ENCODE assay signal across 9 mouse cellular contexts in the genomic region with DNA sequence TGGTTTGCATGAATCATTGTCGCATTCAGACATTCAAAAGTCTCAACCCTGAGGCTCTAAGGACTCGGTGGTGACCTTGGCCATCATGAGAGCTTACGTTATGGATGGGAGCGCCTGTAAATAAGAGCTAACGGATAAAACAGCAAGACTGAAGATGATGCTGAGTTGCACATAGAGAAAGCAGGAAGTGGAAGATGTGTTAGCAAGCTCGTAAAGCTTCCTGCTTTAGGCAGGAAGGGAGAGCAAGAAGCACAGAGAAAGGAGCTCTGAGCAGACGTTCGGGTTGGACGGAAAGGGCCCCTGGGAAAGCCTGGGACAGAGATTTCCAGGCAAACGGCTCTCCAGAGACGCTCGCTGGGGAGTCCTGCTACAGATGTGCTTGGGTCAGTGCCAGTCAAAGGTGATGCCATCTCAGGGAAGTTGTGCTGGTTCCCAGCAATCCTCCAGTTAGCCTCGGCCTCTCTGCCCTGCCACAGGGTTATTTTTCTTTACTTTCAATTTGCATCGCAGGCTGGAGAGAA. TPM values are rescaled to one million over a fixed set of nuclear protein-coding genes. Genes with fewer than 3 reads are reported as not detected.
DNase-seq lines count a peak whose midpoint lies in the region; ATAC-seq and TF ChIP-seq lines count a peak whose summit lies in the region.
"Had no signal": no experiment of that assay in that cellular context is flagged by ENCODE, and none has a peak within 500 bp of the region (broad histone marks: within the 10 kb centered on the region; RNA-seq: fewer than 3 reads in every experiment).

No protein-coding gene starts in this region.

- H3K27ac ChIP-seq in kidney, embryonic 16.5 days (ENCODE audit: low read length) = no peak overlapping the region
- H3K27ac ChIP-seq in forebrain, embryonic 13.5 days = peak overlapping the region; percentile 68
- H3K27ac ChIP-seq in midbrain, postnatal 0 days (ENCODE audit: low read depth, low read length) = peak overlapping the region; percentile 63; the same call in 1 of the 2 replicates
- H3K27ac ChIP-seq: liver, embryonic 14.5 days had no signal

- TF ChIP-seq CTCF in midbrain, postnatal 0 days (IDR thresholded peaks at IDR 0.05) = no peak

- no peak overlapping the region for H3K9ac ChIP-seq in kidney, embryonic 16.5 days (replicated peaks; ENCODE audit: low read length)
- no peak overlapping the region for H3K9ac ChIP-seq in forebrain, embryonic 13.5 days
- 0 out of 2 replicates have a peak overlapping the region, but pooled peaks have one; percentile 24 for H3K9ac ChIP-seq in midbrain, postnatal 0 days (replicated peaks; ENCODE audit: low read length, poor library complexity, severe bottlenecking)
- H3K9ac ChIP-seq: liver, embryonic 14.5 days had no signal

- 52% methylated on average over 14 of the region's 14 CpGs for WGBS in kidney, embryonic 16.5 days
- WGBS in forebrain, embryonic 13.5 days = 76% methylated on average over 14 of the region's 14 CpGs
- 55% methylated on average over 14 of the region's 14 CpGs for WGBS in midbrain, postnatal 0 days

- ATAC-seq in kidney, embryonic 16.5 days (ENCODE audit: low FRiP score, low TSS enrichment) = no peak
- peak; percentile 85 for ATAC-seq in activated CD4-positive, CD25-positive, alpha-beta regulatory T cell, adult 4 months
- 0 out of 2 replicates have a peak, but pooled peaks have one; percentile 4 for ATAC-seq in forebrain, embryonic 13.5 days
- 0 out of 2 replicates have a peak, but pooled peaks have one; percentile 13 for ATAC-seq in midbrain, postnatal 0 days (ENCODE audit: low FRiP score)
- ATAC-seq: Patski had no signal

- no peak overlapping the region for H3K4me3 ChIP-seq in kidney, embryonic 16.5 days (ENCODE audit: low read length)
- H3K4me3 ChIP-seq in forebrain, embryonic 13.5 days = no peak overlapping the region
- H3K4me3 ChIP-seq in midbrain, postnatal 0 days (ENCODE audit: low read depth, low read length) = no peak overlapping the region

- DNase-seq in kidney, adult 9 months = no peak
- DNase-seq in midbrain, postnatal 0 days (ENCODE audit: low spot score) = no peak
- no peak for DNase-seq in embryo, embryonic 11 days
- DNase-seq in urinary bladder, adult 18-20 months (ENCODE audit: low spot score in 2 of 2) = no peak

- H3K9me3 ChIP-seq in kidney, embryonic 16.5 days (ENCODE audit: low read length) = no peaks in the 10 kb centered on the region
- H3K9me3 ChIP-seq in forebrain, embryonic 13.5 days (replicated peaks) = no peaks in the 10 kb centered on the region
- H3K9me3 ChIP-seq in midbrain, postnatal 0 days (ENCODE audit: low read length) = no peaks in the 10 kb centered on the region

- H3K27me3 ChIP-seq in kidney, embryonic 16.5 days (ENCODE audit: insufficient read depth, low read length) = no peaks in the 10 kb centered on the region
- no peaks in the 10 kb centered on the region for H3K27me3 ChIP-seq in forebrain, embryonic 13.5 days
- H3K27me3 ChIP-seq in midbrain, postnatal 0 days (ENCODE audit: insufficient read depth, low read length) = no peaks in the 10 kb centered on the region
- H3K27me3 ChIP-seq: Patski had no signal

- no peaks in the 10 kb centered on the region for H3K36me3 ChIP-seq in kidney, embryonic 16.5 days (ENCODE audit: insufficient read depth, low read length)
- no peaks in the 10 kb centered on the region; the same call in 1 of the 2 replicates for H3K36me3 ChIP-seq in forebrain, embryonic 13.5 days (ENCODE audit: poor library complexity, severe bottlenecking)
- H3K36me3 ChIP-seq in midbrain, postnatal 0 days (ENCODE audit: insufficient read depth, low read length) = no peaks in the 10 kb centered on the region

- H3K4me2 ChIP-seq in kidney, embryonic 16.5 days (replicated peaks; ENCODE audit: low read depth, low read length) = peak overlapping the region; percentile 26; the same call in 1 of the 2 replicates
- peak overlapping the region; percentile 5; the same call in 1 of the 2 replicates for H3K4me2 ChIP-seq in forebrain, embryonic 13.5 days
- H3K4me2 ChIP-seq in midbrain, postnatal 0 days (ENCODE audit: low read depth, low read length, poor library complexity, severe bottlenecking) = no peak overlapping the region

- H3K4me1 ChIP-seq in kidney, embryonic 16.5 days (ENCODE audit: insufficient read depth, low read length) = no peaks in the 10 kb centered on the region
- peaks cover 14% of the 10 kb centered on the region for H3K4me1 ChIP-seq in forebrain, embryonic 13.5 days
- no peaks in the 10 kb centered on the region for H3K4me1 ChIP-seq in midbrain, postnatal 0 days (ENCODE audit: insufficient read depth, low read length)

RNA-seq across cellular contexts. Expression of a gene that starts 40.7 kb away (rescaled TPM):
- 12.5 and 13.9 TPM in 2 replicates for polyA plus RNA-seq in kidney, embryonic 16.5 days (2015; fragmentation: Nextera tagmentation; extraction: Ambion mirVana)
- 10 to 100 TPM; 30.9 to 31.4 TPM for polyA plus RNA-seq in activated CD4-positive, CD25-positive, alpha-beta regulatory T cell, adult 4 months (2017; shearing (Covaris generic))
- polyA plus RNA-seq in forebrain, embryonic 13.5 days (2015; fragmentation: Nextera tagmentation; extraction: Ambion mirVana) = 15.3 and 18.7 TPM in 2 replicates
- 44.3 and 46.4 TPM in 2 replicates for total RNA-seq in midbrain, postnatal 0 days (2014; rRNA removed)
- polyA plus RNA-seq in midbrain, postnatal 0 days (2015; fragmentation: Nextera tagmentation; extraction: Ambion mirVana) = 23.8 and 28.2 TPM in 2 replicates
